Mouse (Mus musculus) lung, adult 2 months (tissue): ENCODE results near the gene Dab2ip.

Experiments
- CTCF ChIP-seq: fragments of 200-500 bp; IDR thresholded peaks from 2 replicates; pipeline ENCODE4 v1.5.1; 2011; ENCODE audit warnings: mild to moderate bottlenecking, low read length, control low read depth; ENCODE audit not compliant: insufficient read depth
- POLR2A ChIP-seq: fragments of 200-500 bp; IDR thresholded peaks from 2 replicates; pipeline ENCODE4 v1.6.1; 2011; ENCODE audit warnings: low read depth, mild to moderate bottlenecking, control low read depth, low read length, borderline replicate concordance; ENCODE audit errors: extremely low read depth

DNA sequence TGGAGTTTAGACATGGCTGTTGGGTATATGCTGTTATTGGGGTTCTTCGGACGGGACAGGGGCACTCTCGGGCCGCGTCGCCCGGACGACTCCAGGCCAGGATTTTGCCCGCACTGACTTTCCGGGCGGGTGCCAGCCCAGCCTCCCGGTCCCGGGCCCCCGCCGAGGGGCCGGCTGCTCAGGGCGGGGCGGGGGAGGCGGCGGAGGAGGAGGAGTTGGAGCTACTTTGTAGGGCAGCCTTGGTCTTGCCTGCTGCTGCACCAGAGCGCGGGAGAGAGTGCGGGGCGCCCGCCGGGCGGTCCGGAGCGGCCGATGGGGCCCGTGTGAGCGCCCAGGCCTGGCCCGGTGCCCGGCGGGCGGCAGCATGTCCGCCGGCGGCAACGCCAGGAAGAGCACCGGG, 63.7 kb downstream of the Dab2ip start:
- TF ChIP-seq CTCF (no peak), POLR2A (peak; percentile 27; the same call in 1 of the 2 replicates)
